Mouse (Mus musculus) C2C12 (cell line): ENCODE data around the gene 1810062G17Rik.

Experiments
- CEBPB ChIP-seq: IDR thresholded peaks from one replicate; pipeline ENCODE4 v1.6.1; 2011; ENCODE audit warnings: low read depth, mild to moderate bottlenecking, control low read depth, moderate library complexity
- CTCF ChIP-seq: IDR thresholded peaks from one replicate; pipeline ENCODE4 v1.5.1; 2011; ENCODE audit not compliant: control insufficient read depth, insufficient read depth, insufficient read length
- FOSL1 ChIP-seq: IDR thresholded peaks from one replicate; pipeline ENCODE4 v1.8.0; 2011; ENCODE audit warnings: mild to moderate bottlenecking, low read length; ENCODE audit not compliant: poor library complexity, insufficient read depth, severe bottlenecking
- MAX ChIP-seq: IDR thresholded peaks from one replicate; pipeline ENCODE4 v1.6.1; 2011; ENCODE audit warnings: mild to moderate bottlenecking, control low read depth
- MYOD1 ChIP-seq: IDR thresholded peaks from one replicate; pipeline ENCODE4 v1.6.1; 2011; ENCODE audit warnings: low read depth; ENCODE audit not compliant: control insufficient read depth, insufficient read length
- MYOG ChIP-seq: IDR thresholded peaks from one replicate; pipeline ENCODE4 v1.6.1; 2011; ENCODE audit not compliant: control insufficient read depth, insufficient read length; ENCODE audit errors: extremely low read depth
- USF1 ChIP-seq: IDR thresholded peaks from one replicate; pipeline ENCODE4 v1.6.1; 2011; ENCODE audit warnings: low read depth, mild to moderate bottlenecking, control low read depth, moderate library complexity

GRCm38 (mm10) chr3:36474938-36475483, 726 bp upstream of the 1810062G17Rik start:
- TF ChIP-seq CEBPB (no peak), MAX (no peak), CTCF (no peak), USF1 (peak; percentile 65), MYOG (no peak), MYOD1 (no peak), FOSL1 (no peak)
